Mouse (Mus musculus) kidney, postnatal 4 days (tissue): ENCODE data around the gene Ech1.

Source experiments
- DNase-seq, 2 experiments: peaks; one replicate each; pipeline ENCODE4 v3.0.0; 2021; ENCODE audit warnings: mixed read lengths in 2 of 2

The Ech1 gene

DNA sequence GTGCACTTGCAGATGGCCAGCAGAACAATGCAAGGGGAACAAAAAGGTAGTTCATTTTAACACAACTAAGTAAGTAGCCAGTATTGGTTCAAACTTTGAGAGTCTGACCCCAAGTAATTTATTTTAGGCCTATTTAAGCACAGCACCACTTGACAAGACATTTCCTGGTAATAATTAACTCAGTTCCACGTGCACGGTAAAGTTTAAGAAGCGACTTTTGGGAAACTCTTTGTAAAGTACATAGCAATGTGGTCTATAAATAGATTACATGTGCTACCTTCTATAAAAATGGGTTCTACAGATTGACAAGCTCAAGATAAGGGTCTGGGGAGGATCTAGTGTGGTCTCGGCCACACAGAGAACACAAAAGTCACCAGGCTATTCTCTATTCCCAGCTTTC is 21.3 kb upstream of the Ech1 start:
- DNase-seq: no peak

DNA sequence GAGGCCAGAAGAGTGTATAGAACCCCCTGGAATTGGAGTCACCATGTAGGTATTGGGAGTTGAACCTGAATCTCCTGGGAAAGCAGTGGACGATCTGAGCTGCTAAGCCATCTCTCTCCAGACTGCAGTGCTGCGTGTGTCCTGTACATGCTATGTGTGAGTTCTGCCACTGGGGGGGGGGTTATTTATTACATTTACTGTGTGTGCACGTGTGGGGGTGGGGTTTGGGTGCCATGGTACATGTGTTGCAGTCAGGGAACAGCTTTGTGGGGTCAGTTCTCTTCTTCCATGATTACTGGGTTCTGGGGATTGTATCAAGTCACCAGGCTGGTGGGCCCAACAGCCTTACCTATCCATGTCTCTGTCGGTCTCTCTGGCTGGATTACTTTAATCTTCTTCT is 18.1 kb upstream of the Ech1 start:
- DNase-seq: peak; percentile 44 to 61

DNA sequence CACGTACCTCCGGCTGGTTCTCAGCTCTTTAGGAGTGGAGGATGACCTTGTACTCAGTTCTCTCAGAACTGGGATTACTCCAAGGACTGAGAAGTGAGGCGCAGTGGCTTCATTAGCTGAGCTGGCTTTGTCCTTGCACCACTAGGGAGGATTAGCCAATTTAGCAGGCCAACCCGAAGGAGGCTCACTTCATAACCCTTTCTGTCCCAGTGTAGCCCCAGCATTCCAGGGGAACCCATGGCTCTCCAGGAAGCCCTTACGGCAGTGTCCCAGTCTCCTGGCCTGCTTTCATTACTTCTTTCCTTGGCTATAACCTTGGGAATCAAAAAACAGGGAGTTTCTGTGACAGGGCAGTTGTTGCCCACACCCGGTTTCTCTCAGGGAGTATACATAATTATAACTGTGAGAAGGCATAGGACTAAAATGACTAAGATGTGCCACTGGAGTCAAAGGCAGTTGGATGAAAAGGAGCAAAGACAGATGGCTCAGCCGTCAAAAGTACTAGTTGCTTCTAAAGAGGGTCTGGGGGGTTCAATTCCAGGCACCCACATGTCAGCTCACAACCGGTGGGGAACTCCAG is 17.3 kb upstream of the Ech1 start:
- peak; percentile 39 to 48 for DNase-seq

DNA sequence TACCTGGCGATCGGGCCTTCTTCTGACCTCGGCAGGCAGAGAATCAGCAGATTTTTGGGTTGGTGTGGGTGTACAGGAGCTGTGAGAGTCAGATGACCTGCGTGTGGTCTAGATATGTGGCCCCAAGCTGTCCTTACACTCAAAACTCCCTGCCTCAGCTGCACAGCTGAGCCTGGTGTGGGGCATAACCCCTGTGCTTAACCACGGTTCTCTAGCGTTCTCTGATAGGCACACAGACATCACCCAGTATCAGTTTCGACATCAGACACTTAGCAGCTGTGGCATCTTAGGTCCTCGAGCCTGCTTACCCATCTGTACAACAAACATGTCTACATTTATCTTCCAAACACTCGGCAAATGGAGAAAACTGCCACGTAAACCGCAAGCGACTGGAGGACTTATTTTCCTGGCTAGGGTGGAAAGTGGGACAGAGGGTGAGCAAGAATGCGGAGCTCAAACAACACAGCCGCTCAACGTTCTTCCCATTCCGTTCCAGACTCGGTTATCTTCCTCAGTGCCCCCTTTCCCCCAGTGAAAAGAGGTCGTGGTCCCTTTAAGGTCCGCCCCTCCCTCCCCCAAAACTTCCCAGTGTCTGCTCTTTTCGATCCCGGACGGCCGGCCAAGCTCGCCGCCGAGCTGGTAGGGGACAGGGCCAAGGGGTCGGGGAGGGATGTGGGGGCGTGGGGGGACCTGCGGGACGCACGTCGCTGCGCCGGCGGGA is 16.6 kb upstream of the Ech1 start, which contains the start of gene Hnrnpl:
Gene Hnrnpl, plus strand, starts transcription at position 321 of the 721 bp plus-strand sequence.
- peak; percentile 34 to 88 for DNase-seq

DNA sequence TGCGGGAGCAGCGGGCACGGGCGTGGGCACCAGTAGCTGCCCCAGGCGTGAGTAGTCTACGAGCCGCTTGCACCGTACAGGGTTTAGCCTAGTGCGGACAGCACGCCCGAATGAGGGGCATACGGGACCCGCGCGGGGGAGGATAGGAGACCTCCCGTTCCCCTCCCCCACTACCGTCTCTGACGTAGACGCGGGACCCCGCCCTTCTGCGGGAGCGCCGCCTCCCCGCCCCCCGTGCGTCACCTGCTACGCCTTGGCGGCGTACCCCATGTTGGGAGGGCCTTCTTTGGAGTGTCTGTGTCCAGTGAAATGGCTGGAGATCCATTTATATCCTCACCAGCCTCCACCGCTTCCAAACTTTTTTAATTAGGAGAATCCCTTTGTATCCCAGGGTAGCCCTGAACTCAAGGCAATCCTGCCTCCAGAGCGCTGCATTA is 16.0 kb upstream of the Ech1 start:
- peak; percentile 98 for DNase-seq

DNA sequence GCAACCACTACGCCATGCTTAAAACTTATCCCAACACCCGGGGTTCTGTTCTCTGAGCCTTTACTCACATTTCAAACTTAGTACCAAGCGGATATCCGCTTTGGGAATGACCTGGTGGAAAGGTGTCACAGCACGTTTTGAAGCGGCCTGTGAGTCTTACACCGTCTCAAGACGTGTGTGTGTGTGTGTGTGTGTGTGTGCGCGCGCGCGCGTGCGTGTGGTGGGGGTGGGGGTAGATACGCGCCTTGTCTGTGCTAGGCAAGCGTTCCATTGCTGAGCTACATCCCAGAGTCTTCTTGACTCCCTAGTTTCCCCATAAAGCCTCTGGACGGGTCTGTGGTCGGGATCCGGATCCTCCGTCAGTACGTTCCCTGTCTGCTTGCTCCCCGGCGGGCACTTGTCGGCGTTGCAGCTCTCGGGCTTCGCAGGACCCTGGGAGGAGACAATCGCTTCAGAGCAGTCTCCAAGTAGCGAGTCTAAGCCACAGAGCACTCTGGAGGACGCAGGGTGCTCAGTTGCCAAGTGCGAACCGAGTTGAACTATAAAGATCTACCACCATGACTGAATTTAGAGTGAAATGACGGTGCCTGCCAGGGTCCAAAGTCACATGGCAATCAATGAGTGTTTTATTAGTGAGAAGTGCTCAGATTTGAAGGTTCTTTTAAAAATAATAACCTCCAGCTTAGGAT is 15.5 kb upstream of the Ech1 start:
- DNase-seq: peak; percentile 76 to 82

DNA sequence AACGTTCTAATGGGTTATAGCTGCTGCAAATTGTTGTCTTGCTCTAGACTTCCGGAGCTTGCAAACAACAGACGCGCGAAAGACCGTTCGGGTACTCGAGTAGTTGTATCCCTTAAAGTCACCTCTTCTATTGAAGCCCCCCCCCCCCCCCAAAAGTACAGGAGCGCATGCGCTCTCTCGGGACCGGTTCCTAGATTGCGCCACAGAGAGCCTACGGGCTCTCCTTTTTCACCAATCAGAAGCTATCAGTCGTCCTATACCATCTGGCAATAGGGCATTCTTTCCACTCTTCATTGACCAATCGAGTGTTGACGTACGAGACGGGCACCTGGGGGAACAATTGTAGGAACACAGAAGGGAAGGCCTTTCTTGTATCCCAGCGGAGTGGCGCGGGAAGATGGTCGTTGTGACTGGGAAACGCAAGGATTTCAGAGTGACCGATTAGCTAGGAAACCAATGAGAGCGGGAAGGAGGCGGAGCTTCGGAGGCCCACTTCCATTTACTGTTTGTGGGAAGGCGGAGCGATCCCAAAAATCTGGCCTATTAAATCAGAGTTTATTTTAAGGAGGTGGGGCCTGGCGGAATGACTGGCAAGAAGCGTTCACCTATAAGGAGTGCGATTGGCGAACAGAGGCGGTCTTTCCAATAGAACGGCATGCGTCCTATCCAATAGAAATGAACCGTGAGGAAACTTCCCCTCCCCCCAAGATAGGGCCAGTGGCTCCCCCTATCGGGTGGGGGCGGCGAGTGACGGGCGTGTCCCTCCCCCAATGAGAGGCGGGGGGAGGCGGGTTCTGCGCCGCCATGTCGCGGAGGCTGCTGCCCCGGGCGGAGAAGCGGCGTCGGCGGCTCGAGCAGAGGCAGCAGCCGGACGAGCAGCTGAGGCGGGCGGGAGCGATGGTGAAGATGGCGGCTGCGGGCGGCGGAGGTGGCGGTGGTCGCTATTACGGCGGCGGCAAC is 14.6 kb upstream of the Ech1 start:
- DNase-seq: peak; percentile 97 to 99

DNA sequence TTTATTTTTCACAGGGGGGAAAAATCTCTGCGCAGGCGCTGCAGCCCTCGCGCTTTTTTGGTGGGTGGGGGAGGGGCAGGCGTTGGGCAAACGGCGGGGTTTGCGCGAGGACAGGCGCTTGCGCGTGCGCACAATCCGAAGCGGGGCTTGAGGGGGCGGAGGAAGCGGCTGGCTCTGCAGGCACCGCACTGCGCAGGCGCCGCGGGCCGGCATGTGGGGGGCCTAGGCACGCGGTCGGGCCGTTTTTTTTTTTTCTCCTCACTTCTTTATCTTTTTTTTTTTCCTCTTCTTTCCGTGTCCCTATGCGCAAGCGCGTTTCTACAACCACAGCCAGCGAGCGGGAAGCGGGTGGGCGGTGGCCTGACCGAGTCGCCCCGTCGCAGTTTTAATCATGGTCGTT is 13.8 kb upstream of the Ech1 start:
- DNase-seq: peak; percentile 97 to 98

DNA sequence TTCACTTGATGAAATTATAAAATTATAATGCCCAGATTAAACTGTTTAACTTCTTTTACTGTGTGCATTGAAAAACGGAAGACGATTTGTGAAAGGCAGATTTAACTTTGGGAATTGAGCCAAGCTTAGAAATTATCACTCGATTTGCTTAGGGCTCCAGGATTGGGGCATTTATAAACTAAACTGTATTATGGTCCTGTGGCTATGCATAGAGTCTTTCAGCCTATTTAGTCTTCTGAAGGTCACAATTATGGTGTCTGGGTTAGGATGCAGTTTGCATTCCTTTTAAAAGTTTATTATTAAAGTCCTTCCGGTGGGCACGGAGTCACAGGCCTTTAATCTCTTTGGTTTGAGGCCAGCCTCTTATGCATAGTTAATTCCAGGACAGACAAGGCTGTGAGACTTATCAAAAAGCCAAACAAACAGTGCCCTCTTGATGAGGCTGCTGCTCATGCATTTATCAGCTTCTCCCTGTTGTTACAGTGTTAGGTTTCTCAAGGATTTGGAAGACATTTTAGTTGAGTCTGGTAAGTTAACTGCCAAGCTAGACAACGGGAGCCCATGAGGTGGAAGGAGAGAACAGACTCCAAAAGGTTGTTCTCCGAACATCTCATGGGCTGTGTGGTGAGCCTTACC is 13.3 kb upstream of the Ech1 start:
- no peak for DNase-seq

DNA sequence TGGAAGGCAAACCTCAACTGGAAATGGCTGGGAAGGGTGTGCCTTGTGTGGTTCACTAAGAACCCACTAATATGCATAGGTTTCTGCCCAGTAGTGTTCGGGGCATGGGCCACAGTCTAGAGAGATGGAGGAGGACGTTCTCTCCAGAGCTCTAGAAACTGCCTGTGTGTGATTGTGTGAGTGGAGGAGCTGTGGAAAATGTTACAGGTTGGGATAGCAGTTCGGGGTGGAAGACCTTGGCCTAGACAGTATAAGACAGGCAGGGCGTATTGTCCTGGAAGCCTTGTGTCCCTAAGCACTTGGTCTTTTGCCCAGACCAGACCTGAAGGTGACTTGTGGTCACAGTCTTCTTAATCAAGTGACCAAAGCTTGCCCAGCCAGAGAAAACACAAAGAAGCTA is 12.6 kb upstream of the Ech1 start:
- DNase-seq: no peak

DNA sequence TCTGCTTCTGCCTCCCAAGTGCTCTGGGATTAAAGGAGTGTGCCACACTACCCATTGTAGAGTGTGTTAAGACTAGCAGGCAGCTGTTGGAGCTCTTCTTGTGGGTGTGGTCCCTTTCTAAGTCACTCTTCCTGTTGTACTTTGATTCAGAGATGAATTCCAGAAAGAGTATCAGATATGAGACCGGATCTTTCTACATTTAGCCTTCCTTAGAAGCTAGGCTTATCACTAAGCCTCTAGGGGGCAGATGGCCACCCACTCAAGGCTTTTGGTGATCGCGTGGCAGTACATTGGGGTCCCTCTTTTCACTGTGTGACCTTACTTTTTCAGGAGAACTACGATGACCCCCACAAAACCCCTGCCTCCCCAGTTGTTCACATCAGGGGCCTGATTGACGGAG is 12.1 kb upstream of the Ech1 start:
- no peak for DNase-seq

DNA sequence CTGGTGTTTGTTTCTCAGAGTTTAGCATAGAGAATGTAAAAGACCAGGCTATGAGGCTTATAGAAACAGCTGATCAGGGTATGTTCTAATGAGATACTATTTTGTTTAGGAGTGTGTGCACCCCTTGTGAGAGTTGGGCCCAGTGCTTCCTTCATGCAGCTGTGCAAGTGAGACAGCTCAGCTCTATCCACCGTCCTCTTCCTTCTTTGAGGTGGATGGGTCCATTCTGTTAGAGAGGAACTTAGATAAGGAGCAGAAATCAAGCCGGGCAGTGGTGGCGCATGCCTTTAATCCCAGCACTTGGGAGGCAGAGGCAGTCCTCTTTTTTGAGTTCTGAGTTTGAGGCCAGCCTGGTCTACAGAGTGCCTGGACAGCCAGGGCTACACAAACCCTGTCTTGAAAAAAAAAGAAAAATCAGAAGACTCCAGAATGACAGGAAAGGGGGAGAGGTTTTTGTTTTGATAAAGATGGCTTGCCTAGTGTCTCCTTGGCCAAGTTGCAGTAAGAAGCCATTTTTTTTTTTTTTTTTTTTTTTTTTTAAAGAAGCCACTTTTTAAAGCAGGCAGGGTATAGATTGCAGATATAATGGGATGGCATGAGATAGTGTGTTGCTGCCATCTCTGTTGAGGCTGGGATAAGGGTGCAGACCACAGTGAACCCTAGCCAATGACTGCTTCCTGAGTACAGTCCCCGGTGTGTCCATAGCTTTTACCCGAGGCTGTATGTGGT is 10.5 kb upstream of the Ech1 start:
- no peak for DNase-seq

DNA sequence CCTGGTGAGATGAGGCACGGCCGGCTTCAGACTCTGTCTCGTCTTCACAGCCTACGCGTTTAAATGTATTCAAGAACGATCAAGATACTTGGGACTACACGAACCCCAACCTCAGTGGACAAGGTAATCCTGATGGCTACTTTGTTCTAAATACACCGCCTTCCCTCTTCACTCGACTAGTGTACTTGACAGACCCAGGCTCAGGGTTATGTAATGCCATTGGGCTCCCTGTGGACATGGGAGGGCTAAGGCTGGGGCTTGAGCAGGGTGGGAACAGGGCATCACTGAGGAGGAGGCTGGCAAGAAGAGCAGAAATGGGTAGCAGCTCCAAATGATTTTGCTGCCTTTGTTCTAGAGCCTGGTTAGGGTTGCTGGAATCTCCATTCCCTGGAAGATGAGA is 9.8 kb upstream of the Ech1 start:
- DNase-seq: no peak

DNA sequence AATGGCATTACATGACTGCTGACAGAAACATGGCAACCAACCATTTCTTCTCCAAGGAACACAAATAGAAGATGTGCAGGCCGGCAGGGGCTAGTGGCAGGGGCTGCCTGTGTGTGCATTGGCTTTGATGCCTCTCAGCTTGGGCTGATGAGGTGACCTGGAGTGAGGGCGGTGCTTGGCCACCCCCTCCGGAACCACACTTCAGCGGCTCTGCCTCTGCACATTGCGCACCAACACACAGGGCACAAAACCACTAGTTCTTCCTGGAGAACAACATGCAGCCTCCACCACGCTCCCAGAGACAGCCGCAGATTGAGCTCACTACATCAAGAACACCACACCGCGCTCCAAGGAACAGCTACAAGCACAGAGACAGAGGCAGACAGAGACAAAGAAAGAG is 8.8 kb upstream of the Ech1 start:
- no peak for DNase-seq

DNA sequence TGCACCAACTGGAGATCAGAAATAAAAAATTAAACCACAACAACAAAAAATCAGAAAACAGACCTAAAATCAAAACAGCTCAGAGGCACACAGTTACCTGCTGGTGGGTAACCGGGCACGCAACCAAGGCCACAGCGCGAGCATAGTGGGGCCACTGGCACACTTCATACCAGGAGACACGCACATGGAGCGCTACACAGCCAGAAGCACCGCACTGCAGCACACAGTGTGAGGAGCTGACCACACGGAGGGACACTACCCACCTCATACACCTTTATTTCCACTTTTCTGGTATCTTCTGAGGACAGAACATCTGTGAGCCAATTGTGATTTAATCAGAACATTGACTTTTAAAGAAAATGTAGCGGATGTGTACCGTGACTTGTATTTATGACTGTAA is 8.1 kb upstream of the Ech1 start:
- no peak for DNase-seq

DNA sequence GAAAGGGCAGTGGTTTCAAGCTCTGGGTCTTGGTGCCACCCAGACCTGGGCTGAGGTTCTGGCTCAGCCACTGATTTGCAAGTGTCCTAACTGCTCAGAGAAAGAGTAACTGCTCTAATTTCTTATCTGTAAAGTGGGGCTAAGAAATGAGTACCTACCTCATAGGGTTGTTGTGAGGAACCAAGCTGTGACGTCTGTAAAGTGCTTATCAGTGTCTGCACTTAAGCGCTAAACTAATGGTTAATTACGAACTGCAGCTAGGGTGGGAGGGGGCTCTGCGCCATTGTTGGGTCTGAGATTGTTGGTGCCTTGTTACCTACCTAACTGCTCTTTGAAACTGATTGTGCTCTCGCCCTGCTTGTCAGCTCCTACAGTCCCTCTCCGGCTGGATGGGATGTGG is 7.5 kb upstream of the Ech1 start:
- DNase-seq: no peak

DNA sequence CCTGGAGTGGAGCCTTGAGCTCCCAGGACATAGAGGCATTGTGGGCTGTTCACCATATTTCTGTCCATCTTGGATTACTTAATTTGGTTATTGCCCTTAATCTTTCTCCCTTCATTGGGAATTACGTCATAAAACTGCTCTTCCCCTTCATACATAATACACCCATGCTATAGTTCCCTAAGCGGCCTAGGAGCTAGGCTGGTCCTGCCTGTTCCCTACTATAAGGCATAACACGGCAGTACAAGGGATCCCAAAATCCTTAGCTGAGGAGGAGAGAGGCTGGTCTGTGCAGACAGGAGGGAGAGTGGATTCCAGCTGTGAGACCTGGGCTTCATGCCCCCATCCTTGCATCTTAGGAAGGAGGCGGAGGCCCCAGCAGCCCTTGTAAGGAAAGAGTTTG is 7.1 kb upstream of the Ech1 start:
- no peak for DNase-seq

DNA sequence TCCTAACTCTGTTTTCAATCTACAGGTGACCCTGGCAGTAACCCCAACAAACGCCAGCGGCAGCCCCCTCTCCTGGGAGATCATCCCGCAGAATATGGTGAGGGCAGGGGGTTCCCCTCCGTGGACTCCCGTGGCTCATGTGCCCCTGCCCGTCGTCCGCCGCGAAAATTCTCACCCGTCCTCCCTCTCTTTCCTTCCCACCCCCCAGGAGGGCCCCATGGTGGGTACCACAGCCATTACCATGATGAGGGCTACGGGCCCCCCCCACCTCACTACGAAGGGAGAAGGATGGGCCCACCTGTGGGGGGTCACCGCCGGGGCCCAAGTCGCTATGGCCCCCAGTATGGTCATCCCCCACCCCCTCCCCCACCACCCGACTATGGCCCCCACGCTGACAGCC is 6.6 kb upstream of the Ech1 start:
- no peak for DNase-seq

DNA sequence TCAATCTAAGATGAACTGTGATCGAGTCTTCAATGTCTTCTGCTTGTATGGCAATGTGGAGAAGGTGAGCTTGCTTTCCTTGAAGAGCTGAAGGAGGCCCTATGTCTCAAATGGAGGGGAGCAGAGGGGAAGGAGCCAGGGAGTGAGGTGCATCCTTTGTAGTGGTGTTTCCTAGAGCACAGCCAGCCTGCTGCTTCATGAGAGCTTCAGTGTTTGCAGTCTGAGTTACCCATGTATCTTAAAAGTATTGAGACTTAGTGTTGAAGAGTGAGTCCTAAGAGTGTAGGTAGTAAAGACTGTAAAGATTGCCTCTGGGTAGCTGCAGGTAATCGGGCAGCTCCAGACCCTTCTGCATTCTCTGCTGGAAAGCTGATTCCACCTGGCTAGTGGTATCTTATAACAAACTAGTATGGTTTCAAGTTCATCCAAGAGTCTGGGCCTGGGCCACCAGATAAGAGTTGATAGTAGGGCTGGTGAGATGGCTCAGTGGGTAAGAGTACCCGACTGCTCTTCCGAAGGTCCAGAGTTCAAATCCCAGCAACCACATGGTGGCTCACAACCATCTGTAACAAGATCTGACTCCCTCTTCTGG is 6.1 kb upstream of the Ech1 start:
- DNase-seq: no peak

DNA sequence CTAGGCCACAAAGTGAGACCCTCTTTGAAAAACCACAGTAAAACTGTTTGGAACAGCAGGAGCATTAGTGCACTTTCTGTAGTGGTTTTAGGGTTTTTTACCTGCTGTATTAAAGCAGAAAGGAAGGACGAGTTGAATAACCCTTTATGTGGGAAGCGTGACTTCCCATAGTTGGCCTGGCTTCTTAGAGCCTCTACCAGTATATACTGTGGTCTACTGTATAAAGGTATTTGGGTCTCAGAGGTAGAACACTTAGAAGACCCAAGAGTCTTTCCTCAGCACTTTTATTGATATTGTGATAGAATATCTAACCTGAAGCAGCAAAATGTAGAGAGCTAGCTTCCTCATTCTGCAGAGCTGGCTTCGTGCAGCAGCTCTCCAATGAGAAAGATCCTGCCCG is 5.4 kb upstream of the Ech1 start:
- DNase-seq: no peak
